Mouse (Mus musculus) C2C12 (cell line): ENCODE results near the gene Gpr3. TPM values are rescaled to one million over a fixed set of nuclear protein-coding genes. Genes with fewer than 3 reads are reported as not detected.

Source experiments
- H3K27me3 ChIP-seq: one replicate; pipeline ENCODE4 v1.6.1; 2011; ENCODE audit not compliant: control insufficient read depth, insufficient read depth, insufficient read length
- H3K36me3 ChIP-seq: one replicate; pipeline ENCODE4 v1.6.1; 2011; ENCODE audit not compliant: control insufficient read depth, insufficient read depth
- H3K4me3 ChIP-seq: one replicate; pipeline ENCODE4 v1.5.1; 2011; ENCODE audit warnings: mild to moderate bottlenecking, control low read depth; ENCODE audit not compliant: poor library complexity, insufficient read depth, severe bottlenecking
- H3K79me2 ChIP-seq: one replicate; pipeline ENCODE4 v1.6.1; 2011; ENCODE audit not compliant: control insufficient read depth, insufficient read depth
- H3K79me3 ChIP-seq: one replicate; pipeline ENCODE4 v1.6.1; 2011; ENCODE audit warnings: low read depth, control low read depth
- H3ac ChIP-seq: one replicate; pipeline ENCODE3; 2011; ENCODE audit warnings: low read depth; ENCODE audit not compliant: control insufficient read depth, insufficient read length
- CEBPB ChIP-seq: IDR thresholded peaks from one replicate; pipeline ENCODE4 v1.6.1; 2011; ENCODE audit warnings: low read depth, mild to moderate bottlenecking, control low read depth, moderate library complexity
- CTCF ChIP-seq: IDR thresholded peaks from one replicate; pipeline ENCODE4 v1.5.1; 2011; ENCODE audit not compliant: control insufficient read depth, insufficient read depth, insufficient read length
- FOSL1 ChIP-seq: IDR thresholded peaks from one replicate; pipeline ENCODE4 v1.8.0; 2011; ENCODE audit warnings: mild to moderate bottlenecking, low read length; ENCODE audit not compliant: poor library complexity, insufficient read depth, severe bottlenecking
- MAX ChIP-seq: IDR thresholded peaks from one replicate; pipeline ENCODE4 v1.6.1; 2011; ENCODE audit warnings: mild to moderate bottlenecking, control low read depth
- MYOD1 ChIP-seq: IDR thresholded peaks from one replicate; pipeline ENCODE4 v1.6.1; 2011; ENCODE audit warnings: low read depth; ENCODE audit not compliant: control insufficient read depth, insufficient read length
- MYOG ChIP-seq: IDR thresholded peaks from one replicate; pipeline ENCODE4 v1.6.1; 2011; ENCODE audit not compliant: control insufficient read depth, insufficient read length; ENCODE audit errors: extremely low read depth
- USF1 ChIP-seq: IDR thresholded peaks from one replicate; pipeline ENCODE4 v1.6.1; 2011; ENCODE audit warnings: low read depth, mild to moderate bottlenecking, control low read depth, moderate library complexity
- long read RNA-seq, 2 experiments: library from polyadenylated mRNA; unstranded; transcript quantifications; one replicate each; pipeline ENCODE4 v2.0.0; 2019 to 2020
- polyA plus RNA-seq: library from polyadenylated mRNA; unstranded; fragments of >200 nt; fragmentation: generic; extraction: Trizol; gene quantifications from one replicate; pipeline ENCODE4 v1.2.1, GENCODE M21; 2012; ENCODE audit warnings: missing spikeins

Gpr3 gene
- 0.53 TPM for polyA plus RNA-seq
- long read RNA-seq, experiment 1 = 0 reads
- long read RNA-seq, experiment 2 = 0 reads

- peak within 1 kb of the TSS; percentile 34 for H3K4me3 ChIP-seq
- H3ac ChIP-seq = peak within 1 kb of the TSS; percentile 86
- H3K27me3 ChIP-seq = no peaks in the 10 kb centered on the region
- TF ChIP-seq MYOG (no peak), USF1 (no peak), FOSL1 (no peak), MYOD1 (no peak), CEBPB (no peak), MAX (no peak)
- no peaks in the 10 kb centered on the region for H3K79me3 ChIP-seq
- H3K79me2 ChIP-seq = no peaks in the 10 kb centered on the region
- no peaks in the 10 kb centered on the region for H3K36me3 ChIP-seq
Measured at GRCm38 (mm10) chr4:133211751-133212561, at the start of gene Gpr3, which contains the start of gene Cd164l2. Gene Gpr3, minus strand, starts transcription at chr4:133212536. Gene Cd164l2, plus strand, starts transcription at chr4:133212131.

GRCm38 (mm10) chr4:133261641-133262374, 49.5 kb upstream of the Gpr3 start:
- H3K27me3 ChIP-seq = peaks cover 13% of the 10 kb centered on the region
- peaks cover 14% of the 10 kb centered on the region for H3K36me3 ChIP-seq
- no peak overlapping the region for H3K4me3 ChIP-seq
- no peaks in the 10 kb centered on the region for H3K79me3 ChIP-seq
- TF ChIP-seq MYOD1 (no peak), MYOG (no peak), FOSL1 (no peak), CEBPB (no peak), USF1 (no peak), CTCF (no peak), MAX (no peak)
- H3K79me2 ChIP-seq = no peaks in the 10 kb centered on the region
- no peak overlapping the region for H3ac ChIP-seq

- H3K79me2 ChIP-seq = no peaks in the 10 kb centered on the region
- H3K4me3 ChIP-seq = no peak overlapping the region
- peaks cover 19% of the 10 kb centered on the region for H3K27me3 ChIP-seq
- no peak overlapping the region for H3ac ChIP-seq
- TF ChIP-seq USF1 = no peak
- no peak for TF ChIP-seq MAX
- TF ChIP-seq FOSL1 = no peak
- no peak for TF ChIP-seq MYOD1
- TF ChIP-seq CTCF = no peak
- TF ChIP-seq MYOG = no peak
- TF ChIP-seq CEBPB = no peak
- H3K79me3 ChIP-seq = no peaks in the 10 kb centered on the region
- no peaks in the 10 kb centered on the region for H3K36me3 ChIP-seq
Measured at GRCm38 (mm10) chr4:133257798-133258408, 45.6 kb upstream of the Gpr3 start.

GRCm38 (mm10) chr4:133257230-133257629, 44.9 kb upstream of the Gpr3 start:
- Histone ChIP-seq H3K27me3 (peaks cover 19% of the 10 kb centered on the region), H3ac (no peak overlapping the region), H3K79me3 (no peaks in the 10 kb centered on the region), H3K79me2 (no peaks in the 10 kb centered on the region), H3K4me3 (no peak overlapping the region), H3K36me3 (no peaks in the 10 kb centered on the region)
- TF ChIP-seq CTCF = no peak
- TF ChIP-seq CEBPB = no peak
- TF ChIP-seq FOSL1 = no peak
- no peak for TF ChIP-seq MYOG
- TF ChIP-seq MAX = no peak
- TF ChIP-seq MYOD1 = no peak
- no peak for TF ChIP-seq USF1

GRCm38 (mm10) chr4:133256820-133257219, 44.5 kb upstream of the Gpr3 start:
- Histone ChIP-seq H3K27me3 (peaks cover 19% of the 10 kb centered on the region), H3K36me3 (no peaks in the 10 kb centered on the region)
- no peak for TF ChIP-seq CTCF
- no peak for TF ChIP-seq FOSL1
- no peak for TF ChIP-seq MYOG
- TF ChIP-seq MYOD1 = no peak

More at GRCm38 (mm10) chr4:133256820-133257219, 44.5 kb upstream of the Gpr3 start:
- H3ac ChIP-seq = no peak overlapping the region
- H3K4me3 ChIP-seq = no peak overlapping the region
- H3K79me3 ChIP-seq = no peaks in the 10 kb centered on the region
- H3K79me2 ChIP-seq = no peaks in the 10 kb centered on the region
